ENCODE assay signal across 13 mouse cellular contexts in the genomic region with DNA sequence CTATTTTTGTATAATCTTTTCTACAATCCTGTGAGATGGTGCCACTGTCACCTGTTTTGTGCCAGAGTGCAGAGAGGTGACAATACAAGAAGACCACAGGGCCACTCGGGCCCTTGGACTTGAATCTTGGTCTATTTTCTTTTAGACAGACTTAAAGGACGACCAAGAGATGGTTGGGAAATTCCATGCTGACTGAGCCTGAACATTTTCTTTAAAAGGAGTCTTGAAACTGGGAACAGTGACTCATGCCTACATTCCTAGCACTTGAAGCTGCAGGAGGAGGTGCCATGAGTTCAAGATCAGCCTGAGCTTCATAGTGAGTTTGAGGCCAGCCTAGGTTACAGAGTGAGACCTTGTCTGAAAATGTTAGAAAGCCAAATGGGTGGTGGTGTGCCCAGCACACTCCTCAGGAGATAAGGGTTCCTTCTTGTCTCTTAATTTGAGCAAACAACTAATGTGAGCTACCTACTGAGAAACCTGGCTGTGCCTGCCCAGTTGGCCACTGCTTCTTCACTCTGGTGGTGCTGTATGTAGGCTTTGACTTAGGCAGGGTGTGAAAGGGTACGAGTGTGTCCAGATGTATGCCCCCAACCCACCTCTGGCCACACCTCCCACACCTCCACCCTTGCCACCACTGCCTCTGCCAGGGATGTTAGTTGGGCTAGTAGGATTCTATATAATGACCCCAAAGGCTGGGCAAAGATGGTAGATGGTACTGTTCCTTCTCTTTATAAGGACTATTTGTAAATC. TPM values are rescaled to one million over a fixed set of nuclear protein-coding genes. Genes with fewer than 3 reads are reported as not detected.
DNase-seq lines count a peak whose midpoint lies in the region; ATAC-seq lines count a peak whose summit lies in the region.
"Had no signal": no experiment of that assay in that cellular context is flagged by ENCODE, and none has a peak within 500 bp of the region (broad histone marks: within the 10 kb centered on the region; RNA-seq: fewer than 3 reads in every experiment).

No protein-coding gene starts in this region.

- peaks cover 13% of the 10 kb centered on the region; the same call in 1 of the 2 replicates for H3K27me3 ChIP-seq in forebrain, embryonic 11.5 days (ENCODE audit: control insufficient read depth, insufficient read depth, low read length)
- peaks cover 62% of the 10 kb centered on the region for H3K27me3 ChIP-seq in forebrain, embryonic 10.5 days (ENCODE audit: poor library complexity, severe bottlenecking)
- peaks cover 9% of the 10 kb centered on the region for H3K27me3 ChIP-seq in midbrain, embryonic 13.5 days
- H3K27me3 ChIP-seq in midbrain, embryonic 11.5 days (ENCODE audit: control insufficient read depth, insufficient read depth, low read length), result peaks cover 6% of the 10 kb centered on the region; the same call in 1 of the 2 replicates
- no peaks in the 10 kb centered on the region for H3K27me3 ChIP-seq in forebrain, embryonic 14.5 days (replicated peaks; ENCODE audit: control insufficient read depth, insufficient read depth, low read length)

- WGBS in forebrain, embryonic 11.5 days, result 77% methylated on average over 3 of the region's 3 CpGs
- WGBS in forebrain, embryonic 10.5 days, result 82% methylated on average over 3 of the region's 3 CpGs
- WGBS in midbrain, embryonic 13.5 days, result 80% methylated on average over 3 of the region's 3 CpGs
- WGBS in midbrain, embryonic 11.5 days, result 80% methylated on average over 3 of the region's 3 CpGs
- WGBS in forebrain, embryonic 14.5 days, result 70% methylated on average over 3 of the region's 3 CpGs

- 0 out of 2 replicates have a peak overlapping the region, but pooled peaks have one; percentile 1 for H3K9ac ChIP-seq in forebrain, embryonic 11.5 days (ENCODE audit: low read length)
- H3K9ac ChIP-seq in midbrain, embryonic 13.5 days (replicated peaks), result no peak overlapping the region
- H3K9ac ChIP-seq in midbrain, embryonic 11.5 days (ENCODE audit: low read length), result no peak overlapping the region
- no peak overlapping the region for H3K9ac ChIP-seq in forebrain, embryonic 14.5 days (ENCODE audit: low read length)

- H3K4me2 ChIP-seq in forebrain, embryonic 11.5 days (ENCODE audit: low read depth, low read length, severe bottlenecking), result no peak overlapping the region
- H3K4me2 ChIP-seq in midbrain, embryonic 13.5 days (replicated peaks), result no peak overlapping the region
- H3K4me2 ChIP-seq in midbrain, embryonic 11.5 days, result no peak overlapping the region
- H3K4me2 ChIP-seq in forebrain, embryonic 14.5 days (ENCODE audit: low read length), result no peak overlapping the region

- no peaks in the 10 kb centered on the region for H3K9me3 ChIP-seq in forebrain, embryonic 11.5 days (ENCODE audit: control insufficient read depth, low read length)
- H3K9me3 ChIP-seq in forebrain, embryonic 10.5 days, result no peaks in the 10 kb centered on the region
- H3K9me3 ChIP-seq in midbrain, embryonic 13.5 days, result no peaks in the 10 kb centered on the region
- H3K9me3 ChIP-seq in midbrain, embryonic 11.5 days (ENCODE audit: control insufficient read depth, low read length), result no peaks in the 10 kb centered on the region
- H3K9me3 ChIP-seq in forebrain, embryonic 14.5 days (replicated peaks; ENCODE audit: control insufficient read depth, low read length), result no peaks in the 10 kb centered on the region

- no peak overlapping the region for H3K4me3 ChIP-seq in forebrain, embryonic 11.5 days (ENCODE audit: low read depth, low read length)
- H3K4me3 ChIP-seq in forebrain, embryonic 10.5 days, result no peak overlapping the region
- no peak overlapping the region for H3K4me3 ChIP-seq in midbrain, embryonic 13.5 days (replicated peaks)
- H3K4me3 ChIP-seq in midbrain, embryonic 11.5 days (ENCODE audit: low read depth, low read length), result no peak overlapping the region
- no peak overlapping the region for H3K4me3 ChIP-seq in forebrain, embryonic 14.5 days (ENCODE audit: low read depth, low read length)

- peaks cover 13% of the 10 kb centered on the region for H3K4me1 ChIP-seq in forebrain, embryonic 11.5 days (replicated peaks; ENCODE audit: control insufficient read depth, insufficient read depth, low read length)
- H3K4me1 ChIP-seq in forebrain, embryonic 10.5 days, result peaks cover 61% of the 10 kb centered on the region
- H3K4me1 ChIP-seq in midbrain, embryonic 13.5 days (replicated peaks), result peaks cover 44% of the 10 kb centered on the region
- H3K4me1 ChIP-seq in midbrain, embryonic 11.5 days (ENCODE audit: control insufficient read depth, insufficient read depth, low read length), result peaks cover 18% of the 10 kb centered on the region
- peaks cover 20% of the 10 kb centered on the region for H3K4me1 ChIP-seq in forebrain, embryonic 14.5 days (ENCODE audit: control insufficient read depth, insufficient read depth, low read length)

- ATAC-seq in forebrain, embryonic 11.5 days (replicated peaks; ENCODE audit: low FRiP score), result no peak
- no peak for ATAC-seq in midbrain, embryonic 13.5 days
- no peak for ATAC-seq in midbrain, embryonic 11.5 days (ENCODE audit: low FRiP score)
- no peak for ATAC-seq in forebrain, embryonic 14.5 days
- ATAC-seq: CD4-positive, CD25-positive, alpha-beta regulatory T cell, adult 4 months had no signal

- no peak overlapping the region for H3K27ac ChIP-seq in forebrain, embryonic 11.5 days (ENCODE audit: low read depth, low read length)
- H3K27ac ChIP-seq in forebrain, embryonic 10.5 days, result no peak overlapping the region
- H3K27ac ChIP-seq in midbrain, embryonic 13.5 days, result peak overlapping the region; percentile 44
- no peak overlapping the region for H3K27ac ChIP-seq in midbrain, embryonic 11.5 days (ENCODE audit: low read depth, low read length)
- H3K27ac ChIP-seq in forebrain, embryonic 14.5 days (ENCODE audit: low read depth, low read length), result 0 out of 2 replicates have a peak overlapping the region, but pooled peaks have one; percentile 66

- no peak for DNase-seq in forebrain, embryonic 11.5 days (ENCODE audit: low spot score)
- no peak for DNase-seq in forebrain, embryonic 10.5 days (ENCODE audit: extremely low spot score, low spot score)
- no peak for DNase-seq in midbrain, embryonic 11.5 days (ENCODE audit: low spot score, missing footprints)
- no peak for DNase-seq in forebrain, embryonic 14.5 days (ENCODE audit: low spot score)
- DNase-seq in adipocyte (ENCODE audit: low spot score), result no peak
- DNase-seq in embryo, embryonic 10 days (ENCODE audit: low spot score), result no peak
- DNase-seq: adrenal gland, adult 8-10 months; gastrocnemius, postnatal 14 days; kidney, adult 11 months; kidney, postnatal 4 days; liver had no signal

- H3K36me3 ChIP-seq in forebrain, embryonic 11.5 days (ENCODE audit: control insufficient read depth, insufficient read depth, low read length), result no peaks in the 10 kb centered on the region
- H3K36me3 ChIP-seq in forebrain, embryonic 10.5 days (replicated peaks), result peaks cover 10% of the 10 kb centered on the region
- H3K36me3 ChIP-seq in midbrain, embryonic 13.5 days, result 0 out of 2 replicates have a peak, but pooled peaks cover 5% of the 10 kb centered on the region
- no peaks in the 10 kb centered on the region for H3K36me3 ChIP-seq in midbrain, embryonic 11.5 days (ENCODE audit: control insufficient read depth, insufficient read depth, low read length)
- no peaks in the 10 kb centered on the region for H3K36me3 ChIP-seq in forebrain, embryonic 14.5 days (ENCODE audit: control insufficient read depth, insufficient read depth, low read length)

RNA-seq across cellular contexts. Expression of gene Arhgap23, which starts 13.5 kb away (rescaled TPM):
- 3.2 and 4.8 TPM in 2 replicates for polyA plus RNA-seq in forebrain, embryonic 11.5 days (2014; fragmentation: Nextera tagmentation; extraction: Ambion mirVana)
- polyA plus RNA-seq in forebrain, embryonic 10.5 days (2016; fragmentation: Nextera tagmentation; extraction: Ambion mirVana), result 1.6 and 2.2 TPM in 2 replicates
- 5.1 and 6.5 TPM in 2 replicates for polyA plus RNA-seq in midbrain, embryonic 13.5 days (2015; fragmentation: Nextera tagmentation; extraction: Ambion mirVana)
- 2.5 and 2.8 TPM in 2 replicates for polyA plus RNA-seq in midbrain, embryonic 11.5 days (2014; fragmentation: Nextera tagmentation; extraction: Ambion mirVana)
- 5.4 and 6.3 TPM in 2 replicates for polyA plus RNA-seq in forebrain, embryonic 14.5 days (2014; fragmentation: Nextera tagmentation; extraction: Ambion mirVana)
- polyA plus RNA-seq: CD4-positive, CD25-positive, alpha-beta regulatory T cell, adult 4 months had no signal

RNA-seq across cellular contexts. Expression of gene Socs7, which starts 39.5 kb away (rescaled TPM):
- polyA plus RNA-seq in forebrain, embryonic 11.5 days (2014; fragmentation: Nextera tagmentation; extraction: Ambion mirVana), result 4.3 and 4.5 TPM in 2 replicates
- polyA plus RNA-seq in forebrain, embryonic 10.5 days (2016; fragmentation: Nextera tagmentation; extraction: Ambion mirVana), result 3.8 and 4.2 TPM in 2 replicates
- polyA plus RNA-seq in midbrain, embryonic 13.5 days (2015; fragmentation: Nextera tagmentation; extraction: Ambion mirVana), result 8.8 and 9.4 TPM in 2 replicates
- 3.4 and 3.7 TPM in 2 replicates for polyA plus RNA-seq in midbrain, embryonic 11.5 days (2014; fragmentation: Nextera tagmentation; extraction: Ambion mirVana)
- polyA plus RNA-seq in forebrain, embryonic 14.5 days (2014; fragmentation: Nextera tagmentation; extraction: Ambion mirVana), result 5.7 and 5.9 TPM in 2 replicates

RNA-seq across cellular contexts. Expression of gene Gpr179, which starts 50.0 kb away (rescaled TPM):
- 0.03 TPM in 2 replicates for polyA plus RNA-seq in forebrain, embryonic 11.5 days (2014; fragmentation: Nextera tagmentation; extraction: Ambion mirVana)
- polyA plus RNA-seq in forebrain, embryonic 10.5 days (2016; fragmentation: Nextera tagmentation; extraction: Ambion mirVana), result 0.01 and 0.04 TPM in 2 replicates
- polyA plus RNA-seq in midbrain, embryonic 13.5 days (2015; fragmentation: Nextera tagmentation; extraction: Ambion mirVana), result 0.39 and 0.48 TPM in 2 replicates
- polyA plus RNA-seq in midbrain, embryonic 11.5 days (2014; fragmentation: Nextera tagmentation; extraction: Ambion mirVana), result 0.03 TPM in 1 of 2 replicates, not detected in the other
- polyA plus RNA-seq in forebrain, embryonic 14.5 days (2014; fragmentation: Nextera tagmentation; extraction: Ambion mirVana), result 0.20 and 0.34 TPM in 2 replicates

Comparison
In these comparisons a context has a peak if more than half of its experiments do, and no peak if none do; other contexts are left out.
1. H3K27ac ChIP-seq: peak in midbrain, embryonic 13.5 days (single experiment) and forebrain, embryonic 14.5 days (single experiment); none in forebrain, embryonic 11.5 days (single experiment), forebrain, embryonic 10.5 days (single experiment) and midbrain, embryonic 11.5 days (single experiment).